Mouse (Mus musculus) cerebellum, adult 11 months (tissue): ENCODE measurements around the gene Msh4.
A peak's percentile ranks its signal among the peaks of the same experiment; 100 is the strongest.
"Not testable (repeated sequence)": the region's sequence is repeated elsewhere in the genome, so short reads cannot be mapped to it uniquely, and the experiment has no call there.

ENCODE experiments used
- DNase-seq: peaks from one replicate; pipeline ENCODE4 v3.0.0; 2022

Gene Msh4

DNA sequence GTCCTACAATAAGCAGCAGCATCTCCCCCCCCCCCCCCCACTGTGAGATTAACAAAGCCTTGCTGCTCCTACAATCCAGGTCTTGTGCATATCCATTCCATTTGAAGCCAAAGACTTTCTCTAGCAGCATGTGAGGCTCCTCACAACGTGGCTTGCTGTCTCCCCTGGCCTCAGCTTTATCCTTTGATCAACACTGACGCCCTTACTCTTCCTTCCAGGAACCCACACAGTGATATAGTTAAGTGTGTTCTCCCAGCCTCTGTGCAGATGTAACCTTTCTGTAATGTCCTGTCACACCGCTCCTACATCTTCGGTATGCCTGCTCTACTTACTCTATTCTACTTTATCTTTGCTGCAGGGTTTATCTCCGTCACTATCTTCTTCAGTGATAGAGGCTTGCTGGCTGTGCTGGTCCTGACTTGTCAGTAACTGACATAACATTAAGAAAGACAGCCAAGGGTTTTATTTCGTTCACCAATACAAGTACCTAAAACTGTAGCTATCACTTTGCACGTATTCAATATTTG, 58.7 kb downstream of the Msh4 start:
- no peak for DNase-seq

DNA sequence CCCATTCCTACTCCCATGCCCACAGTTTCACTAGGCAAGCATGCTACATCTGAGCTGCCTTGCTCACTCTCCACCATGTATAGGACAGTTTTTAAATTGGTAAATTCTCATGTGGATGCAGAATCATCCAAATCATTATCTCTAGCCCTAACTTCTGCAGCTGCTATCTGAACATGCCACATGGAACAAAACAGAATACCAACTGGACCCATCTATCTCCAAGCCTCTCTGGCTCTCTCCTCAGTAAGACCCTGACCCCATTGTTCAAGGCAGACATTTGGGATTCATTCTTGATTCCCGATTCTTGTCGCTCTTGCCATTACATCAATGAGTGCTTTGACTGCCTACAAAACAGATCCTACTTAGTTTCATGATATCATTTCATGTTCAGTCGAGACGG, 59.8 kb downstream of the Msh4 start:
- DNase-seq, result no peak

DNA sequence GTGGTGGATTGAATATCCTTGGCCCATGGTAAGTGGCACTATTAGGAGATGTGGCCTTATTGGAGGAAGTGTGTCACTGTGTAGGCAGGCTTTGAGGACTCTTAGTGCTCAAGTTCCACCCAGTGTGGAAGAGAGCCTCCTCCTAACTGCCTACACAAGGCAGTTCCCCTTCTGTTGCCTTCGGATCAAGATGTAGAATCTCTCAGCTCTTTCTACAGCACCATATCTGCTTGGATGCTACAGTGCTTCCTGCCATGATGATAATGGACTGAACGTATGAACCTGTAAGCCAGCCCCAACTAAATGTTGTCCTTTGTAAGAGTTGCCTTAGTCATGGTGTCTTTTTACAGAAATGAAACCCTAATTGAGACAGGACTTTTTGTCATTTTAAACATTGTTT, 60.4 kb downstream of the Msh4 start:
- DNase-seq, result no peak

DNA sequence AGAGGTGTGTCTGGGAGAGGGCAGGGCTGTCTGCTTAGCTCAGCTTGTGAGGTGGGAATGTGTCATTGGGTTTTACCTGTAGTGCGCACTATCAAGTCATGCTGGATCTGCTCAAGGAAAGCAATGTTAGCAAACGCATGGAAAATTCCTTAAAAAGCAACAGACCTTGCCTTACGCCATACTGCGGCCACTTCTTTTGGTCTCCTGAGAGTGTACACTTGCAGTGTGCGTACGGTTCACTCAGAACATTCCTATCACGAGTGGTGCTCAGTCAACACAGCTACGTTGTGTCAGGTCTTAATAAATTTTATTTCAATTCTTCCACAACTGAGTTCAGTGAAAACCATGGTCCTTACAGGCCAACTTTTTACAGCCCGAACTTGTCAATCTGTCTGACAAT, 61.2 kb downstream of the Msh4 start:
- no peak for DNase-seq

DNA sequence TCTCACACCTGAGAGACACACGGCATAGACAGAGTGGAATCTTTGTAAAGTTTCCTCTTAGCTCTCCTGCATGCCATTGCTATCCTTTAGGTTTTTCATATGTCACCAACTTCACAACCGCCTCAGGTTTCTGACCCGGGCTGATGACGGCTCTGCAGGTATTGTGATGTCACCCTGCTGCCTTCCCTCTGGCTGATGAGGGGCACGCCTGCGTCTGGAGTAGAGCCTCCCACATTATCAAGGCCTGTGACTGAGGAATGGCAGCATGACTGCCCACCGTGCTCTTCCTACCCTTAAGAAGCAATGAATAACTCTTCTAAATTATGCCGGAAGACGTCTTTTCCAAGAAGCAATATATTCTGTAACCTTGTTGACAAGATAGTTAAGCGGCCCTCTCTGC, 61.9 kb downstream of the Msh4 start, which contains the start of gene Asb17:
Asb17 (plus strand) TSS at position 180 of the 400 bp plus-strand sequence.
- DNase-seq, result no peak

DNA sequence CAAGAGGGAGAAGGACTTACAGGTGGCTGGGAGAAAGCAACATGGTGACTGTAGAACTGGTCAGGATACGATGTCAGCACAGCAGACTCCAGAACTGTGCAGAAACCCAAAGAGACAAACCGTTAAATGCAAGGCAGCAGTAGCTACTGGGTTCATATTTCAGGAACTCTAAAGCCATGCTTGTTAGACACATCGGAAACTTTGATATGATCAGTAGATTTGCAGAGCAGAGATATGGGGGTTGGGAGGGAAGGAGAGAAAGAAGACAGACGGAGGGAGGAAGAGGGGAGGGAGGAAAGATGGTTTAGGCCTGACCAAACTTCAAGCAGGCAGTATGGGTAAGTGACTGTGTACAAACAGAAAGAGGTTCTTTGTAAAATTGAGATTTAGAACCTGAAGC, 68.3 kb downstream of the Msh4 start:
- no peak for DNase-seq

DNA sequence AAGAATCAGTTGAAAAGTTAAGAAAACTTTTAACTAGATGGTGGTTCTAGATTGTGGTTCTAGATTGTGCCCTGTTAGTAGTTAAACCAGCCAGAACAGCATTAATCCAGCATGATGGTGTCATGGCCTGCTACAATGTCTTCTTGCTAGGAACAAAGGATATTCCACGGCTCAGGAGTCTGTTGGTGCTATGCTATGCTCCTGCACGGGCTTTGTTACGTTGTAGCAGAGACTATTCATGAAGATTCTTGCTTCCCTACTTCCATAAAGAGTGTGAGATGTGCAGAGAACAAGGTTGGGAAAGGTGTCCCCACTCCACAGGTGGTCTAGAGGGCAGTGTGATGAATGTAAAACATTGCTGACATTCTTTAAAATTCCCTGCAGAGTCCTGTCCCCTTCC, 69.6 kb downstream of the Msh4 start:
- no peak for DNase-seq

DNA sequence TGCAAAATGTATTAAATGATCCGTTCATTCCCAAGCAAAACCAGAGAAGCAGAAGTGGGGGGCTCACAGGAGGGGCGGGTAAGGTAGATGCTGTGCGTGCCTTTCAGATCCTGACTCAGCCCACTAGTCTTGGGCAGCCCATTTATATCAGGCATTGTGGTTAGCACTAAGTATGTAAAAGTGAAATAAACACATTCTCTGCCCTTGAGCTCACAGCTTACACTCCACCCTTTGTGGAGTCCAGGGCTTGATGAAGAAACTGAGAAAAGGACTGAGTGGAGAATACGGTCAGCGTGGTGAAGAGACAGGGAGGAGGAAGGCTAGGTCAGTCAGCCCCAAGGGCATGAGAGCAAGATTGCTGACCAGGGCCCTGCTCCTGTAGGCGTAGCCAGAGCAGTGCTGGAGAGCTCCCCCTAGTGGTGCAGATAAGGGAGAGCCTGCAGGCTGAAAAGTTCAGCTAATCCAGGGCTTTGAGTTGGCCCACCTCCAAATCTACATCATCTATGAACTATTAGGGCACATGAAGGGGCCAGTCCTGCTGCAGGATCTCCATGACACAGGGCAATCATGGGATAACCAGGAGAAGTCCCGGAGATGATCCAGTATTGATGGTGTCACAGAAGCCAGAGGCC, 70.4 kb downstream of the Msh4 start:
- peak; percentile 52 for DNase-seq

DNA sequence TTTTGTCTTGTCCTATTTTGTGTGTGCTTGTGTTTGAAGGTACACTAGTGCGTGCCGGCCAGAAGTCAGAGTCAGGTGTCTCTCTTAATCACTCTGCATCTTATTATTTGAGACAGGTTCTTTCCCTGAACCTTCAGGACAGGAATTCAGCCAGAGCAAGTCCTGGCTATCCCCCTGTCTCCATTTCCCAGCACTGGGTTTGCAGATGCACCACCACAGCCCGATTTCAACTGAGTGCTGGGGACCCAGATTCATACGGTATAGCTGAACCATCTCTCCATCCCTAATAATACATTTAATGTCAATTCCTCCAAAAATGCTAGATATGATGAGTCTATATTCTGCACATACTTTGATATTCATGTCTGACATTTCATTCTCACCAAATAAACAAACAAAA, 71.9 kb downstream of the Msh4 start:
- DNase-seq, result no peak

DNA sequence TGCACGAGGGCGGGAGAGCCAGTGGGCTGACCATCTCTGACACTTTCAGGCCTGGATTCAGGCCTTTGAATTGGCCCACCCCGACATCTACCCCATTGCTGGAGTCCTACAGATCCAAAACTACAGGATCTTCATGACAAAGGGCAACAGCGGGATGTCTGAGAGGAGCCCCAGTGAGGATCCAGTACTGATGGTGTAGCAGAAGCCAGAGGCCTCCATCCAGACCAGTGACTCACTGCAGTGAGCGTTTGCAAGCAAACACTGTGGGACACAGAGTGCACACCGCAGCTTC, 73.3 kb downstream of the Msh4 start:
- no peak for DNase-seq

DNA sequence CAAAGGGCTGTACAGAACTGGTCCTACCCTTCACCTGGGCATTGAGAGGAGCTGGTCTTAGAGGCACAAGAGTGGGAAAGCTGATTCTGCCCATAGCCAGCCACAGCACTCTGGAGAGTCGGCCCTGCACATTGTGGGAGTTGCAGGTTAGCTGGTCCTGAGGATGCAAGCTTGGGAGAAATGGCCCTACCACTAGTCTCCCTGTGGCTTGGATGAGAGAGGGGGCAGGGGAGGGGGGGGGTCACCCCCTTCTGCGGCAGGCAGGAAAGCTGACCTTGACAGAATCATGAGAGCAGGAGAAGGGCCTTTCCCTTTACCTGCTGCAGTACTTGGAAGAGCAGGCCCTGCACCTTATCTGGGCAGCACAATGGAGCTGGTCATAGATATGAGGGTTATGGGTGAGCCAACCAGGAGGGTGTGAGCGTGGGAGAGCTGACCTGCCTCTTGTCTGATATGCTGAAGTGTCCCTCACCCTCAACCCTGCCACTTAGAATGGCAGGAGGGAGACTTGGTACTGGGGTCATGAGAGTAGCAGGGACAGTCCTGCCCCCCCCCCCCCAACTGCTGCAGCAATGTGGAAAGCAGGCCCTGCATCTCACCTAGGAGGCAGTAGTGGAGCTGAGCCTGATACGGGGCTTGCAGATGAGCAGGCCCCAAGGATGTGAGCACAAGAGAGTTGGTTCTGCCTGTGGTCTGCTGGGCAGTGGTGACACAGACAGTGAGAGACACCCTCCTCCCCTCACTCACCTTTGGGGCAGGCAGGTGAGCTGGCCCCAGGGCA, 73.9 kb downstream of the Msh4 start:
- DNase-seq, result no peak

DNA sequence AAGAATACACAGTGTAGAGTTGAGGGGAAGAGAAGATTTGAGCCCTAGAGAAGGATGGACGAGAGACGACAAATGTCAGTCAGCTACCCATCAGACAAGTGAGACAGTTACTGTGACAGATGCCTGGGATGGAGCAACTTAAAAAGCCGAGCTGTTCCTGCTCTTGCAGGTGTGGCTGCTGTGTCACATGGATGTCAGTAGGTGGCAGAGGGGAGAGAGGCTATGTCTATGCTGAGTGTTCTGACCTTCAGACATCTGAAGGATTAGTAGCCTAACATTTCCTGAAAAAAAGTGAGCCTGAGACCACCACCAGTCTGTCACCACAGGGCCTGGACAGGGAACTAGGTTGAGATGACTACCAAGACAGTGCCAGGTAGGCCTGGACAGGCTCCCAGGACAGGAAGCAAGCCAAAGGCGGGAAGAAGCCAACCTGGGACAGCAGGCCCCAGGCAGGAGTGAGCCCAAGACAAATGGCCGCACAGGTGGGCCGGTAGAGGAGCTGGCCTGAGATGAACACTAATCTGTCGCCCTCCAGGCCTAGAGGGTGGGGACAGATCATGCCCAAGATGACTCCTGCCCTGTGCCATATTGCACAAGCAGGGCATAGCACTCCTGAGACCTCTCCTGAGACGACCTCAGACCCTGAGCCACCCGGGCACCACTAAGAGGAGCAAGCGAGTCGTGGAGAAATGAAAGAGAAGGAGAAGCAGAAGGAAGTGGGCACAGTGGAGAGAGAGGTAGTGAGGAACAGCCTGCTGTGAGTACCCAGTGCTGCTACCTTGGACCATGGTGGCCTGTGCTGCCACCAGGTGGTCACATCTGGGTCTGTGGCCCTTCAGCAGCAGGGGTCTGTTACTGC, 74.7 kb downstream of the Msh4 start:
- DNase-seq, result peak; percentile 86

DNA sequence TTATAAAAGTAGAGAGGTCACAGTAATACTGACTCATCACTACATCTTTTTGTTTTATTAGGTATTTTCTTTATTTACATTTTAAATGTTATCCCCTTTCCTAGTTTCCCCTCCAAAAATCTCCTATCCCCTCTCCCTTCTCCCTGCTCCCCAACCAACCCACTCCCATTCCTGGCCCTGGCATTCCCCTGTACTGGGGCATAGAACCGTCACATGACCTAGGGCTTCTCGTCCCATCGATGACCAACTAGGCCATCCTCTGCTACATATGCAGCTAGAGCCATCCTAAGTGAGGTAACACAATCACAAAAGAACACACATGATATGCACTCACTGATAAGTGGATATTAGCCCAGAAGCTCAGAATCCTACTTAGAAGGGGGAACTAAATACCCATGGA, 76.2 kb downstream of the Msh4 start:
- not testable (repeated sequence) for DNase-seq

DNA sequence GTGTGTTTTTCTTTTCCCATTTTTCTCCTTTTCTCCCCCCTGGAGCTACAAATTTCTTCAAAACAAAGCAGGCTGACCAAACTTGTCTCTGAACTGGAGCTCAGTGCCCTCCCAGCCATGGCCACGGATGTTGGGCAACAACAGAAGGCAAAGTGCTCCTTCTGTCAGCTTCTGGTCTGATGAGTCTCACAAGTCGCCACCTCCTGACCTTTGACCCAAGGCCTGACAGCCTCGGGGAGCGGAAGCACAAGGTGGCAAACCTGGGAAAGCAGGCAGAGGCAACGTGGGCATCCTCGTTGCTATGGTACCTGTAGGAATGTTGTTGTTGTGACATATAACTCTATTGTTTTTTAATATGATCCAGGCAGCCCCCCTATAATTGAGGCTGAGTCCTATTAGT, 79.3 kb downstream of the Msh4 start:
- DNase-seq, result no peak

DNA sequence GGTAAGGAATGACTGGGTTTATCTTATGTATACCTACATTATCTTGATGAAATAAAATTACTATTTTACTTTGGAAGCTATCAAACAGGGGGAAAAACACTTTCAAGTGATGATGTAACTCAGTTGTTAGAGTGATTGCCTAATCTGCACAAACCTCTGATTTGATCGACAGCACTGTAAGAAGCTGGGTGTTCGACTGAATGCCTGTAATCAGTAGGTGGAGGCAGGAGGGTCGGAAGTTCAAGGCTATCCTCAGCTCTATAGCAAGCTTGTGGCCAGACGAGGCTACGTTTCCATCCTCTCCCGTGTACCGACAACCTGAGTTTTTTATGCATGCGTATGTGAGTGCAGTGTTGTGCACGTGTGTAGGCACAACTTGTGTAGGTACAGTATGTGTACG, 80.7 kb downstream of the Msh4 start:
- no peak for DNase-seq

DNA sequence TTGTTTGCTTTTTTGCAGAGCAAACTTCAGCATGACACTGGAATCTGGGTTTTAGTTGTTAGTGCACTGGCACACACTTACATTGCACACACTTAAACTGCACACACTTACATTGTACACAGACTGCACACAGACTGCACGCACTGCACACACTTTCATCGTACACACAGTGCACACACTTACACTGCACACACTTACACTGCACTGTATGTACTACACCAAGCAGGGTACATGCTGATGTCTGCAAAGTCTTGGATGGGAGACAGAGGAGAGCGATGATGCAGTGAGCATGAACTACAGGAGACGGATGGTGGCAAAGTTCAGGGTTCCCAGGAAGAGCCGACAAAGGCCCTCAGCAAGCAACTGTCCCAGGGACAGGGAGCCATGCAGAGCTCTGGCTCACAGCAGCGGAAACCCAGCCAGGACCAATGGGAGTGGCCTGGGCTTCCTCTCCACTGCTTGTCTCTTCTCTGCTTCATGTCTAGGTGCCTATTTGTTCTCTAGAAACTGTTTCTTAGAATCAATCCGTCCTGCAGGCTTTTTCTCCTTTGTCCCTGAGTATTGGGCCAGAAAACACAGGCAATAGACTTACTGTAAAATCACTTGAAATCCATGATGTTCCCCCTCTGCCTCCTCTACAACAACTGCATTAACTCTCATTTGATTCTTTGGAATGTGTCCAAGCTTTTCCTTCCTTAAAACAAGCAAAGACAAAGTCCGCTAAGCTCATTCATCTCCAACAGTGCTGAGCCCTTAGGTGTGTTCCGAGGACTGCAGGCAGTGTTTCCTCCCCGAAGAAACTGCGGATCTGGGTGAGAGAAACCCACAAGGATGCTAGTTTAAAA, 82.0 kb downstream of the Msh4 start:
- no peak for DNase-seq

DNA sequence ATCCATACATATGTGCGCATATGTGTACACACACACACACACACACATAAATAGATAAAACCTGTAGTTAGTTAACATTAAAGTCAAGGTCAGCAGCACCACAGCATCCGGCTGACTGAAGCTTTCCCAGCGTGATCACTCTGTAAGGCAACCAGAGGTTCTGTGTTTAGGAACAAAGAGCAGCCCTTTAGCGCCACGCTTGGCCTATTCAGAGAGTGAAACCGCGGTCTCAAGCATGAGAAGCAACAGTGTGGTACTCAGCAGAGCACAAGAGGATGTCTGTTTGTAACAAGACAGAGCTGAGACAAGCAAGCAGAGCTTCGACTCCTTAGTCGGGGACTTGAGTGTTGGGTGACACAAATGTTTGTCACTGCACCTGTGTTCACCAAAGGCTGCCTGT, 86.5 kb downstream of the Msh4 start:
- DNase-seq, result no peak

DNA sequence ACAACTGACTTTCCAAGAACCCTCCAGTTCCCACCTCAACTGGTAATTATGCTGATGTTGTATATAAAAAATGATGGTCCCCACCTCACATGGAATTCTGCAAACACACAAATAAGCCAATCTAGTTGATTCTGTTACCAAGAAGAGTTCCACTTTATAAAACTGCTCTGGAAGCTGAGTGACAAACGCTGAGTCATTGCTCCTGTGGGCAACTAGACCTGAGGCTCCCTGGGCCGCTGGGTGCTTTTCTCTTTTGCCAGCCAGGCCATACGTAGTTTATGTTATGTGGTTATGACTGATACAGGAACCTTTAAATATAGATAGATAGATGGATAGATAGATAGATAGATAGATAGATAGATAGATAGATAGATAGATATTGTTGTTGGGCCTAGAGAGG, 87.2 kb downstream of the Msh4 start:
- no peak for DNase-seq

DNA sequence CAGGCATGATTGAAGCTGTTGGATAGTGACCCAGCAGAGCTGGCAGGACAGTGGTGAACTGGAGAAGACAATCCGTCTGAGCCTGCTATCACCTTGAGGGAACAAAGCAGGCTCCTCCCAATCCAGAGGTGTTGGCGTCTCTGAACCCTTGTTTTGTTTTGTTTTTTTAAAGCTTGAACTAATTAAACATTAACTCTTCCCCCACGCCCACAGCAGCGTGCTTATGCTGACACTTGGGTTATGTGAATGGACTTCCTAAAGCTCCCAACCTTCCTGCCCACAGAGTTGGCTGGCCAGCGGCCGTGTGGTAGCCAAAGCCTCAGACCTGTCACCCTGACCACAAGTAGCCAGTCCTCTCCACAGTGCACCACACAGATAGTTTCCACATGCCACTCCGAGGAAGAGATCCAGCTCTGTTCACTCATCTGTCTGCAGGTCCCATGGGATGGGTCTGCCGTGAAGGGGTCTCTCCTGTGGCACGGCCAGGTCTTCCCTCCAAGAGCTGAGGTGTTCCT, 88.5 kb downstream of the Msh4 start:
- DNase-seq, result no peak

DNA sequence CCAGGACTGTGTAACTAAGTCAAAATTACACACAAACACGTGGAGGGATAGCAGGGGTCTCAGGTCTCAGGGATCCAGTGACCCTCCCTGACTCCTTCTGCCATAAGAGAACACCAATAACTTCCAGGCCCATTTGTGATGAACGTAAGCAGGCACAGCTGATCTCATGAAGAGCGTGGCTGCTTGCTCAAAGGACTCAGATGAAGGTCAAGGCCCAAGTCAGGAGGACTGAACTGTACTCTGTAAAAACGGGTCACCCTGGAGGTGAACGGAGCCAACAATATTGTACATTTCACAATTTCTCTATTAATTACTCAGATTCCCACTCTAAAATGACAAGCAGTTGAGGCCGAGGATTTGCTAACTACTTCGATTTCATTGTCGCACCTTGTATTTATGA, 91.9 kb downstream of the Msh4 start:
- DNase-seq, result no peak

DNA sequence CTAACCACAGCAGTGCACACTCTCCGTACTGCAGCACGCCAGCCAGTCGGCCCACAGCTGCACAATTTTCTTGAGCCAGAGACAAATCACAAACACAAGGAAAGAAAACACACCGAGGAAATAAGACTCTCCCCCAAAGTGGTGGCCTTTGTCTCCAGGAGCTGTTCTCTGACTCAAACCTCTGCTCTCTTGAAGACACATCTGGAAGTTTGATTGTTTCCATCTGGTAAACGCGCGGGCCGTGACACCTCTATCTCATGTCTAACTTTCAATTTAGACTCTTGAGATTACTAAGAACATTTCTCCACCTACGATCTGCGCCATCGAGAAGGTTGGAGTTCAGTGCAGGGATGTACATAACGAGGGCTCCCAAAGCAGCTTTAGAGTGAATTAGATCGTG, 97.5 kb downstream of the Msh4 start:
- no peak for DNase-seq

DNA sequence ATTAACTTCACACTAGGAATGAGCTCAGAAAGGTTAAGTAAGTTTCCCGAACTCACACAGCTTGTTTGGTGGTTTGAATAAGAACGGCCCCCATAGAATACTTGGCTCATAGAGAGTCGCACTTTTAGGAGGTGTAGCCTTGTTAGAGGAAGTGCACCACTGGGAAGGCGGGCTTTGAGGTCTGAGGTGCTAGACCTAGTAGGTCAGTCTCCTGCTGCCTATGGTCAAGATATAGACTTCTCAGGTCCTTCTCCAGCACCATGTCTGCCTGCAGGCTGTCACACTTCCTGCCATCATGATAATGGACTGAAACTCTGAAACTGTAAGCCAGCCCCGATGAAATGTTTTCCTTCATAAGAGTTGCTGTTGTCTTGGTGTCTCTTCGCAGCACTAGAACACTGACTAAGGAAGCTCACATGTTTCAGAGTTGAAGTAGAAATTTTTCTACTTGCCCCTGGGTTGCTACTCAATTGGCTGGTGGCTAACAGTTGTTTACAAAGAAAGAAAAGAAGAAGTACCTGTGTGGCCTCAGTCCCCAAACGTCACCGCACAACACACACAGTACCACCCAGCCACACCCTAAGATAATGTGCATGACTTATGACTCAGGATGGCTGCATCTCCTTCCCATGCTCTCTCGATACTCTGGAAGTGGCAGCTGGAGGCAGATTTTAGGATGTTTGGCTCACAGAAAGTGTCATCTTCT, 98.3 kb downstream of the Msh4 start:
- DNase-seq, result no peak
